Mouse (Mus musculus) liver, embryonic 16.5 days (tissue): ENCODE measurements around the gene Acss1. TPM values are rescaled to one million over a fixed set of nuclear protein-coding genes. Genes with fewer than 3 reads are reported as not detected.
A peak's percentile ranks its signal among the peaks of the same experiment; 100 is the strongest.

Experiments
- ATAC-seq: fragments of 200-750 bp; cut with Nextera tagmentation; 2 replicates; pipeline ENCODE4 v1.8.0; 2017; ENCODE audit warnings: low read depth, mild to moderate bottlenecking, moderate number of reproducible peaks, moderate library complexity
- H3K27ac ChIP-seq: fragments of 300-500 bp; sonication (generic); 2 replicates; pipeline ENCODE4 v1.5.1; 2014; ENCODE audit warnings: mild to moderate bottlenecking, low read length
- H3K27me3 ChIP-seq: fragments of 300-500 bp; sonication (generic); 2 replicates; pipeline ENCODE4 v1.6.1; 2014; ENCODE audit warnings: low read depth, low read length, mixed read lengths; ENCODE audit not compliant: control insufficient read depth, insufficient read depth
- H3K36me3 ChIP-seq: fragments of 300-500 bp; sonication (generic); 2 replicates; pipeline ENCODE4 v1.6.1; 2014; ENCODE audit warnings: mild to moderate bottlenecking; ENCODE audit not compliant: control insufficient read depth, insufficient read depth
- H3K4me1 ChIP-seq: fragments of 300-500 bp; sonication (generic); 2 replicates; pipeline ENCODE4 v1.6.1; 2014; ENCODE audit warnings: low read depth, low read length, mixed read lengths; ENCODE audit not compliant: control insufficient read depth
- H3K4me2 ChIP-seq: fragments of 300-500 bp; sonication (generic); 2 replicates; pipeline ENCODE4 v1.6.1; 2014; ENCODE audit warnings: low read depth, low read length, mixed read lengths
- H3K4me3 ChIP-seq: fragments of 300-500 bp; sonication (generic); 2 replicates; pipeline ENCODE4 v1.5.1; 2014; ENCODE audit warnings: low read depth, mild to moderate bottlenecking, low read length
- H3K9ac ChIP-seq: fragments of 300-500 bp; sonication (generic); 2 replicates; pipeline ENCODE4 v1.6.1; 2014; ENCODE audit warnings: low read depth, low read length
- H3K9me3 ChIP-seq: fragments of 300-500 bp; sonication (generic); replicated peaks from 2 replicates; pipeline ENCODE4 v1.6.1; 2016; ENCODE audit warnings: low read length; ENCODE audit not compliant: control insufficient read depth
- WGBS: fragments of 180-500 bp; shearing (Covaris S2); extraction: QIAGEN DNeasy Blood & Tissue Kit; methylation state at CpG from one replicate; pipeline ENCODE4 v1.1.7; 2014; ENCODE audit not compliant: insufficient replicate concordance; 5-methylcytosine and 5-hydroxymethylcytosine counted together
- polyA plus RNA-seq: library from polyadenylated mRNA; unstranded; fragments of >200 nt; fragmentation: Nextera tagmentation; extraction: Ambion mirVana; gene quantifications from 2 replicates; pipeline ENCODE4 v1.2.1, GENCODE M21; 2015

The Acss1 gene
- polyA plus RNA-seq, 1 experiment from 2014 or later = 56.3 TPM

DNA sequence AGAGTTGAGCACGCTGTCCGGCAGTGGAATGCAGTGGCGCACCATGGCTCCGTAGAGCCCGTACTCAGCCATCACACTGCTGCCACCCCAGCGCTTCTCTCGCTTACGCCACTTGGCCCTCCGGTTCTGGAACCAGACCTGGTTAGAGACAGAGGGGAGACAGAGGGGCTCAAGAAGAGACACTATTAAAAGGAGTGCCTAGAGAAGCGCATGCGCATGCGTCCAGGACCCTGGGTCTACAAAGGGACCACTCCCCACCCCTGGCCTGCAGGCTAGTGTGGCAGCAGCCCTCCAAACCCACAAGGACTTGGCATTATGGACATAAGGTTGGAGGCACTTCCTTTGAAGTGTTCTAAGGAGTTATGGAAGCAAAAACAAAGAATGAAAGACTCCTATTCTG is 16.2 kb upstream of the Acss1 start:
- WGBS = 81% methylated on average over 12 of the region's 12 CpGs
- H3K4me1 ChIP-seq = peaks cover 2% of the 10 kb centered on the region; the same call in 1 of the 2 replicates
- peaks cover 28% of the 10 kb centered on the region for H3K27me3 ChIP-seq
- H3K4me2 ChIP-seq = no peak overlapping the region
- H3K27ac ChIP-seq = no peak overlapping the region
- H3K36me3 ChIP-seq = no peaks in the 10 kb centered on the region
- no peak overlapping the region for H3K4me3 ChIP-seq
- H3K9ac ChIP-seq = no peak overlapping the region
- H3K9me3 ChIP-seq = no peaks in the 10 kb centered on the region
- no peak for ATAC-seq

DNA sequence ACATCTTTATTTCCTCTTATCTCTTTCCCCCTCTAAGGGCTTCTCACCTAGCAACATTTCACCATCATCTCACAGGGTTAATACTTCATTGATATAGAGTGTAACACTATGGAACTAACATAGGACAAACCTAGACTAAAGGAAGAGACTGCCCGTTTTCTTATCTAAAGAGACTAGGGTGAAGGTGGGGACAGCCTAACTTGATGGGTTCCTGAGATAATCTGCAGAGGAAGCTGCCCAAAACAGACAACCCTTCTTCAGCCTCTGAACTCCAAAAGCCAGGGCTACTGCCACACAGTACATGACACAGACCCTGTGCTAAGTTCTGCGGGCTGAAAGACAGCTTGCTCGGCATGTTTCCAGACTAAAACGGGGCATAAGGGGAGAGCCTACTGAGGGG is 13.3 kb upstream of the Acss1 start:
- WGBS = 24% methylated on average over 4 of the region's 4 CpGs
- Histone ChIP-seq H3K9me3 (no peaks in the 10 kb centered on the region), H3K4me1 (peaks cover 2% of the 10 kb centered on the region; the same call in 1 of the 2 replicates), H3K36me3 (no peaks in the 10 kb centered on the region), H3K27ac (no peak overlapping the region), H3K4me2 (no peak overlapping the region), H3K27me3 (peaks cover 4% of the 10 kb centered on the region), H3K4me3 (no peak overlapping the region), H3K9ac (no peak overlapping the region)
- ATAC-seq = no peak

GRCm38 (mm10) chr2:150678392-150678791 is 10.1 kb upstream of the Acss1 start:
- Histone ChIP-seq H3K9ac (no peak overlapping the region), H3K27me3 (no peaks in the 10 kb centered on the region; the same call in 1 of the 2 replicates), H3K9me3 (no peaks in the 10 kb centered on the region), H3K27ac (no peak overlapping the region), H3K4me3 (no peak overlapping the region), H3K4me1 (peaks cover 2% of the 10 kb centered on the region), H3K36me3 (no peaks in the 10 kb centered on the region), H3K4me2 (no peak overlapping the region)
- no peak for ATAC-seq
- 0% methylated on average over 3 of the region's 3 CpGs for WGBS

DNA sequence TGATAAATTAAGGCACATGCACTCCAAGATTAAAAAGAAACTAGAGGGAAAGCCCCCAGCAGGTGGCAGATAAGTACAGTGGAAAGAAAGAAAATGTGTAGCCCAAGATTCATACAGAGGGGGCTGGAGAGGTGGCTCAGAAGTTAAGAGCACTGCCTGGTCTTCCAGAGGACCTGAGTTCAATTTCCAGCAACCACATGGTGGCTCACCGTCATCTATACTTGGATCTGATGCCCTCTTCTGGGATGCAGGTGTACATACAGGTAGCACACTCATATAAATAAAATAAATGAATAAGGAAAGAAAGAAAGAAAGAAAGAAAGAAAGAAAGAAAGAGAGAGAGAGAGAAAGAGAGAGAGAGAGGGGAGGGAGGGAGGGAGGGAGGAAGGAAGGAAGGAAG is 7.2 kb upstream of the Acss1 start:
- Histone ChIP-seq H3K4me1 (peaks cover 3% of the 10 kb centered on the region), H3K4me2 (no peak overlapping the region), H3K9me3 (no peaks in the 10 kb centered on the region), H3K36me3 (no peaks in the 10 kb centered on the region), H3K9ac (no peak overlapping the region), H3K27ac (no peak overlapping the region), H3K4me3 (no peak overlapping the region), H3K27me3 (no peaks in the 10 kb centered on the region; the same call in 1 of the 2 replicates)
- ATAC-seq = no peak
- 29% methylated on average over 1 of the region's 1 CpGs for WGBS

DNA sequence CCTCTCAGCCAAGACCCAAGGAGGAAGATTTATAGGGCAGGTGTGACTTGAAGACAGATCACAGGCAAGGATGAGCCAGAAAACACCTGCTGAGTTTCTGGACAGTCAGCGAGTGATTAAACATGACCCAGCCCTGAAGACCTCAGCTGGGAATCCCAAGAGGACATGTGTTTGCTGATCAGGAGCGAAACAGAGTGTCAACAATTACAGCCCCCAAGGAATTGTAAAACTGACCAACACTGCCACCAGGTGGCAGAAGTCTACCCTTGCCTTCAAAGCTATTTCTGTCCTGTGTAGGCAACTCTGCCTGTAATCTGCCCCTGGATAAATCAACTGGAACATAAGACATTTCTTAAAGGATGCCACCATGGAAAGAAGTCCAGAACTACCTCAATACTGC is 6.6 kb upstream of the Acss1 start:
- Histone ChIP-seq H3K9me3 (no peaks in the 10 kb centered on the region), H3K4me2 (no peak overlapping the region), H3K36me3 (no peaks in the 10 kb centered on the region), H3K27ac (peak overlapping the region; percentile 5; the same call in 1 of the 2 replicates), H3K4me1 (peaks cover 6% of the 10 kb centered on the region), H3K27me3 (no peaks in the 10 kb centered on the region; the same call in 1 of the 2 replicates), H3K9ac (no peak overlapping the region), H3K4me3 (no peak overlapping the region)
- peak; percentile 54 for ATAC-seq
- 2% methylated on average over 2 of the region's 2 CpGs for WGBS

DNA sequence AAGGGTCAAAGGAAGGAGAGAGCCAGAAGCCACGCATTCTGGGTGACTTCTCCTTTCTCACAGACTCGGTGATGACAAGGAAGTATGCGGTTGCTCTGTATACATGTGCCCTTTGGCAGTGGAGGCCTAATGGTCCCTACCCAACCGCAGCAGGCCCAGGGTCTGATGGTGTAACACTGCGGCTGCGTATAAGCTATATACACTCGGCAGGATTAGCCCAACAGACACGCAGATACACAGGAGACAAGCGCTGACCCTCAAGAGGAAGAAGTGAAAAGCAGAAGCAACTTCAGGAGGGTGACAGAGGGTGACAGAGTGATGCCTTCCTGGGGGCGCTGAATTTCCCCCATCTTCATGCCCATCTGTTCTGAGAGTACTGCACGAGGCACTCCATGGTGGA is 5.6 kb upstream of the Acss1 start:
- no peak overlapping the region for H3K4me3 ChIP-seq
- no peaks in the 10 kb centered on the region for H3K9me3 ChIP-seq
- no peak overlapping the region; the same call in 1 of the 2 replicates for H3K27ac ChIP-seq
- no peak overlapping the region for H3K4me2 ChIP-seq
- peaks cover 15% of the 10 kb centered on the region for H3K4me1 ChIP-seq
- peak; percentile 56 for ATAC-seq
- H3K36me3 ChIP-seq = no peaks in the 10 kb centered on the region
- 32% methylated on average over 11 of the region's 11 CpGs for WGBS
- H3K27me3 ChIP-seq = no peaks in the 10 kb centered on the region; the same call in 1 of the 2 replicates
- no peak overlapping the region for H3K9ac ChIP-seq

GRCm38 (mm10) chr2:150671609-150672290 is 3.5 kb upstream of the Acss1 start:
- Histone ChIP-seq H3K9ac (no peak overlapping the region), H3K4me3 (no peak overlapping the region), H3K9me3 (no peaks in the 10 kb centered on the region), H3K27me3 (no peaks in the 10 kb centered on the region), H3K36me3 (no peaks in the 10 kb centered on the region), H3K27ac (no peak overlapping the region), H3K4me2 (no peak overlapping the region), H3K4me1 (peaks cover 30% of the 10 kb centered on the region)
- WGBS = 54% methylated on average over 8 of the region's 8 CpGs
- ATAC-seq = no peak

DNA sequence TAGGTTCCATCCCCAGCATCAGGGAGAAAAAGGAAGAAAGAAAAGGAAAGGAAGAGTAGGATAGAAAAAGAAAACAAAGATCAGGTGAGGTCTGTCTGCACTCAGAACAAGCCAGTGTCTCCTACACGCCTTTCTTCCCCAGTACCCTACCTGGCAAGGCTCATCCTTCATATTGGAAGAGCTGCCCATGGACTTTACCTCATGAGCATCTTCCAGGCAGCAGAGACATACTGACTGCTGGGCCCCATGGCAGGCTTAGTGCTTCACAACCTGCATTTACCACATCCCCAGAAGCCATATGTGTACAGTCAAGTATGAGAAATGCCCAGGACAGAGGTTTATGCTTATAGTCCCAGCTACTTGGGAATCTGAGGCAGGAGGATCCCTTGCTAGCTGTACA is 2.6 kb upstream of the Acss1 start:
- no peak overlapping the region for H3K4me3 ChIP-seq
- no peak overlapping the region for H3K27ac ChIP-seq
- 82% methylated on average over 1 of the region's 1 CpGs for WGBS
- peaks cover 37% of the 10 kb centered on the region for H3K4me1 ChIP-seq
- H3K4me2 ChIP-seq = no peak overlapping the region
- H3K9ac ChIP-seq = no peak overlapping the region
- no peak for ATAC-seq
- no peaks in the 10 kb centered on the region for H3K27me3 ChIP-seq
- H3K36me3 ChIP-seq = no peaks in the 10 kb centered on the region
- no peaks in the 10 kb centered on the region for H3K9me3 ChIP-seq

DNA sequence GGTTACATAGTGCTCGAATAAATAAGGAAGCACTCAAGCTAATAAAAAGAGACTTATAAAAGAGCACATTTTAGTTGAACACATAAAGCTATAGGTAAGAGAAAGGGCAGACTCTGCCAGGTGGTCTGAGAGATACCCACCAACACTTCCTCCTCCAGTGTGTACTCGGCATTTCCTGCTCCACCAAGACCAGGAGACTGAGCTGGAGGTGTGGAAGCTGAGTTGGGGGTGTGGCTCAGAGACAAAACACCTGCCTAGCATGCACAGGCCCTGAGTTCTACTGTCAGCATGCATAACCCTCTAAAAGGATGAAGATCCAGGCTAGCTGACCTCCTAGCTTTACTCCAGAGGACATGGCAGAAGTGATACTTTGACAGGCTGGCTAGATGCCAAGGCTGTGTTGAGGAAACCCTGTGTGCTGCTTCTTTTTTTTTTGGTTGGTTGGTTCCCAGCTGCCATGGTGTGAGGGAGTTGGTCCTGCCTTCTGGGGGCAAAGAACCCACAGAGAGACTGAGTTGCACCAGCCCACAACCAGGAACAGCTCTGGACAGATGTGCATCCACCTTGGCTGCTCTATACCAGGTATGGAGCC is 1.2 kb upstream of the Acss1 start:
- H3K4me2 ChIP-seq = no peak overlapping the region
- H3K4me3 ChIP-seq = no peak overlapping the region
- peaks cover 51% of the 10 kb centered on the region for H3K4me1 ChIP-seq
- WGBS = 44% methylated on average over 2 of the region's 2 CpGs
- peak overlapping the region; percentile 23; the same call in 1 of the 2 replicates for H3K27ac ChIP-seq
- peak overlapping the region; percentile 19; the same call in 1 of the 2 replicates for H3K9ac ChIP-seq
- no peaks in the 10 kb centered on the region for H3K27me3 ChIP-seq
- H3K36me3 ChIP-seq = no peaks in the 10 kb centered on the region
- no peaks in the 10 kb centered on the region for H3K9me3 ChIP-seq
- ATAC-seq = no peak
